ENCODE assay signal across 18 mouse cellular contexts in the genomic region with DNA sequence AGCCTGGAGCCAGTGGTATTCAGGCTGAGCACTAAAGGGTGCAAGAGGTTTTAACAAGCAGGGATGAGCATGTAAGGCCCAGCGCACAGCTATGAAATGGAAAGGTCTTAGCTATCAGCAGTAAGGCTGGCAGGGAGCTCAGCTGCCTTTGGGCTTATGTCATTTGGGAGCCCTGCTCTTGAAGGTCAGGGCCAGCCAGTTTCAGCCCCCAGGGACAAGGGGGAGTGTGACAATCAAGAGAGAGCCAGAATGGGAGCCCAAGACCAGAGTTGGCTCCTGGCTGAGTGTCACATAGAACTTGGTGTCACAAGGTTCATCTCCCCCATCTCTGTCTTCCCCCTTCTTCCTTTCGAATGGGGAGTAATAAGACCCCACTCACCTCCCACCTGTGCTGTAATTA. TPM values are rescaled to one million over a fixed set of nuclear protein-coding genes. Genes with fewer than 3 reads are reported as not detected.
A peak's percentile ranks its signal among the peaks of the same experiment; 100 is the strongest.
DNase-seq lines count a peak whose midpoint lies in the region; ATAC-seq and TF ChIP-seq lines count a peak whose summit lies in the region.
"Had no signal": no experiment of that assay in that cellular context is flagged by ENCODE, and none has a peak within 500 bp of the region (broad histone marks: within the 10 kb centered on the region; RNA-seq: fewer than 3 reads in every experiment).

No protein-coding gene starts in this region.

- H3K36me3 ChIP-seq in forebrain, embryonic 14.5 days (ENCODE audit: control insufficient read depth, insufficient read depth, low read length): no peaks in the 10 kb centered on the region
- no peaks in the 10 kb centered on the region for H3K36me3 ChIP-seq in forebrain, postnatal 0 days (ENCODE audit: insufficient read depth)
- no peaks in the 10 kb centered on the region for H3K36me3 ChIP-seq in hindbrain, embryonic 10.5 days
- no peaks in the 10 kb centered on the region for H3K36me3 ChIP-seq in hindbrain, embryonic 11.5 days (ENCODE audit: control insufficient read depth, insufficient read depth, low read length)
- no peaks in the 10 kb centered on the region for H3K36me3 ChIP-seq in ES-Bruce4 (ENCODE audit: control insufficient read depth, insufficient read depth, low read length, poor library complexity, severe bottlenecking)
- H3K36me3 ChIP-seq: embryonic facial prominence, embryonic 13.5 days; intestine, embryonic 15.5 days; lung, embryonic 15.5 days had no signal

- no peak for DNase-seq in forebrain, embryonic 14.5 days (ENCODE audit: low spot score)
- no peak for DNase-seq in forebrain, postnatal 0 days
- DNase-seq in hindbrain, embryonic 10.5 days (ENCODE audit: low spot score): no peak
- DNase-seq in hindbrain, embryonic 11.5 days (ENCODE audit: low spot score): no peak
- DNase-seq in adrenal gland, postnatal 36 days: peak; percentile 75
- DNase-seq in ovary, postnatal 36 days (ENCODE audit: low spot score): no peak
- no peak for DNase-seq in spleen, adult 18-20 months
- DNase-seq: kidney, postnatal 36 days; layer of hippocampus, postnatal 36 days; thymus, adult 18-20 months had no signal

- H3K4me2 ChIP-seq in forebrain, embryonic 14.5 days (ENCODE audit: low read length): no peak overlapping the region
- no peak overlapping the region for H3K4me2 ChIP-seq in forebrain, postnatal 0 days (ENCODE audit: low read depth)
- no peak overlapping the region for H3K4me2 ChIP-seq in hindbrain, embryonic 11.5 days (replicated peaks; ENCODE audit: low read depth, low read length)
- H3K4me2 ChIP-seq: embryonic facial prominence, embryonic 13.5 days; intestine, embryonic 15.5 days; lung, embryonic 15.5 days had no signal

- no peak for TF ChIP-seq POLR2A in ES-Bruce4 (IDR thresholded peaks at IDR 0.05; ENCODE audit: insufficient read depth, low read length)

- no peaks in the 10 kb centered on the region for H3K27me3 ChIP-seq in forebrain, embryonic 14.5 days (replicated peaks; ENCODE audit: control insufficient read depth, insufficient read depth, low read length)
- no peaks in the 10 kb centered on the region for H3K27me3 ChIP-seq in forebrain, postnatal 0 days (ENCODE audit: insufficient read depth, low read length)
- peaks cover 28% of the 10 kb centered on the region for H3K27me3 ChIP-seq in hindbrain, embryonic 10.5 days (ENCODE audit: insufficient read depth, poor library complexity, severe bottlenecking)
- peaks cover 3% of the 10 kb centered on the region; the same call in 1 of the 2 replicates for H3K27me3 ChIP-seq in hindbrain, embryonic 11.5 days (ENCODE audit: control insufficient read depth, insufficient read depth, low read length)
- no peaks in the 10 kb centered on the region for H3K27me3 ChIP-seq in ES-Bruce4 (ENCODE audit: control insufficient read depth, insufficient read depth, low read length, poor library complexity, severe bottlenecking)
- H3K27me3 ChIP-seq: intestine, embryonic 15.5 days; lung, embryonic 15.5 days had no signal

- 55% methylated on average over 2 of the region's 2 CpGs for WGBS in forebrain, embryonic 14.5 days
- WGBS in forebrain, postnatal 0 days: 58% methylated on average over 2 of the region's 2 CpGs
- WGBS in hindbrain, embryonic 10.5 days: 83% methylated on average over 2 of the region's 2 CpGs
- WGBS in hindbrain, embryonic 11.5 days: 64% methylated on average over 2 of the region's 2 CpGs

- H3K4me1 ChIP-seq in forebrain, embryonic 14.5 days (ENCODE audit: control insufficient read depth, insufficient read depth, low read length): peaks cover 44% of the 10 kb centered on the region
- peaks cover 3% of the 10 kb centered on the region; the same call in 1 of the 2 replicates for H3K4me1 ChIP-seq in forebrain, postnatal 0 days (ENCODE audit: insufficient read depth)
- peaks cover 73% of the 10 kb centered on the region for H3K4me1 ChIP-seq in hindbrain, embryonic 10.5 days (replicated peaks)
- peaks cover 5% of the 10 kb centered on the region for H3K4me1 ChIP-seq in hindbrain, embryonic 11.5 days (replicated peaks; ENCODE audit: control insufficient read depth, insufficient read depth, low read length)
- H3K4me1 ChIP-seq in ES-Bruce4 (ENCODE audit: control insufficient read depth, insufficient read depth, low read length): peaks cover 19% of the 10 kb centered on the region

- H3K4me3 ChIP-seq in forebrain, embryonic 14.5 days (ENCODE audit: low read depth, low read length): no peak overlapping the region
- no peak overlapping the region for H3K4me3 ChIP-seq in forebrain, postnatal 0 days (ENCODE audit: low read depth, low read length)
- H3K4me3 ChIP-seq in hindbrain, embryonic 10.5 days: no peak overlapping the region
- H3K4me3 ChIP-seq in hindbrain, embryonic 11.5 days (ENCODE audit: low read depth, low read length): no peak overlapping the region
- H3K4me3 ChIP-seq in ES-Bruce4 (ENCODE audit: low read depth, low read length): no peak overlapping the region
- H3K4me3 ChIP-seq: embryonic facial prominence, embryonic 13.5 days; intestine, embryonic 15.5 days; lung, embryonic 15.5 days; megakaryocyte, embryonic 14.5 days had no signal

- H3K9ac ChIP-seq in forebrain, embryonic 14.5 days (ENCODE audit: low read length): no peak overlapping the region
- H3K9ac ChIP-seq in forebrain, postnatal 0 days: no peak overlapping the region
- no peak overlapping the region for H3K9ac ChIP-seq in hindbrain, embryonic 11.5 days (ENCODE audit: low read depth, low read length)
- H3K9ac ChIP-seq in ES-Bruce4 (ENCODE audit: low read depth, poor library complexity, severe bottlenecking): no peak overlapping the region
- H3K9ac ChIP-seq: embryonic facial prominence, embryonic 13.5 days; intestine, embryonic 15.5 days; lung, embryonic 15.5 days had no signal

- no peaks in the 10 kb centered on the region for H3K9me3 ChIP-seq in forebrain, embryonic 14.5 days (replicated peaks; ENCODE audit: control insufficient read depth, low read length)
- no peaks in the 10 kb centered on the region for H3K9me3 ChIP-seq in forebrain, postnatal 0 days (ENCODE audit: low read length)
- no peaks in the 10 kb centered on the region for H3K9me3 ChIP-seq in hindbrain, embryonic 10.5 days
- H3K9me3 ChIP-seq in hindbrain, embryonic 11.5 days (ENCODE audit: control insufficient read depth, low read length): no peaks in the 10 kb centered on the region
- no peaks in the 10 kb centered on the region for H3K9me3 ChIP-seq in ES-Bruce4 (replicated peaks; ENCODE audit: control insufficient read depth, insufficient read depth, low read length, poor library complexity, severe bottlenecking)
- H3K9me3 ChIP-seq: embryonic facial prominence, embryonic 13.5 days; intestine, embryonic 15.5 days; lung, embryonic 15.5 days; megakaryocyte, embryonic 14.5 days had no signal

- no peak for ATAC-seq in forebrain, embryonic 14.5 days
- no peak for ATAC-seq in forebrain, postnatal 0 days
- no peak for ATAC-seq in hindbrain, embryonic 11.5 days (ENCODE audit: low FRiP score)
- ATAC-seq: intestine, embryonic 15.5 days had no signal

- no peak for TF ChIP-seq CTCF in forebrain, postnatal 0 days (IDR thresholded peaks at IDR 0.05; ENCODE audit: low read depth)
- no peak for TF ChIP-seq CTCF in ES-Bruce4 (IDR thresholded peaks at IDR 0.05; ENCODE audit: low read depth, low read length)

- TF ChIP-seq EP300 in ES-Bruce4 (IDR thresholded peaks at IDR 0.05; ENCODE audit: insufficient read depth, low read depth, low read length): no peak

- peak overlapping the region; percentile 55; the same call in 1 of the 2 replicates for H3K27ac ChIP-seq in forebrain, embryonic 14.5 days (ENCODE audit: low read depth, low read length)
- no peak overlapping the region for H3K27ac ChIP-seq in forebrain, postnatal 0 days (ENCODE audit: low read depth, low read length)
- H3K27ac ChIP-seq in hindbrain, embryonic 10.5 days: 0 out of 2 replicates have a peak overlapping the region, but pooled peaks have one; percentile 46
- H3K27ac ChIP-seq in hindbrain, embryonic 11.5 days (ENCODE audit: low read depth, low read length): no peak overlapping the region
- H3K27ac ChIP-seq in ES-Bruce4 (ENCODE audit: insufficient read depth, low read length): peak overlapping the region; percentile 38
- H3K27ac ChIP-seq: embryonic facial prominence, embryonic 13.5 days; intestine, embryonic 15.5 days; lung, embryonic 15.5 days had no signal

RNA-seq across cellular contexts. Expression of a gene that starts 11.0 kb away (rescaled TPM):
- polyA plus RNA-seq in forebrain, embryonic 14.5 days (2014; fragmentation: Nextera tagmentation; extraction: Ambion mirVana): 3.4 TPM in 2 replicates
- total RNA-seq in forebrain, postnatal 0 days (2014; rRNA removed): 10.3 and 11.2 TPM in 2 replicates
- 4.5 and 6.3 TPM in 2 replicates for polyA plus RNA-seq in forebrain, postnatal 0 days (2015; fragmentation: Nextera tagmentation; extraction: Ambion mirVana)
- 1.0 and 3.5 TPM in 2 replicates for polyA plus RNA-seq in hindbrain, embryonic 10.5 days (2016; fragmentation: Nextera tagmentation; extraction: Ambion mirVana)
- polyA plus RNA-seq in hindbrain, embryonic 11.5 days (2014; fragmentation: Nextera tagmentation; extraction: Ambion mirVana): 2.9 and 3.0 TPM in 2 replicates
- 0.60 and 0.72 TPM in 2 replicates for polyA plus RNA-seq in ES-Bruce4 (2011; ENCODE audit: insufficient read depth, insufficient read length, low read depth, missing spikeins)
- total RNA-seq in adrenal gland, postnatal 36 days (2021): 100 to 1,000 TPM; 155 to 161 TPM
- total RNA-seq: granulocyte monocyte progenitor cell, adult 5-6 weeks had no signal

RNA-seq across cellular contexts. Expression of a gene that starts 28.5 kb away (rescaled TPM):
- polyA plus RNA-seq in forebrain, embryonic 14.5 days (2014; fragmentation: Nextera tagmentation; extraction: Ambion mirVana): 18.8 and 20.1 TPM in 2 replicates
- total RNA-seq in forebrain, postnatal 0 days (2014; rRNA removed): 4.4 and 4.5 TPM in 2 replicates
- 4.3 and 6.8 TPM in 2 replicates for polyA plus RNA-seq in forebrain, postnatal 0 days (2015; fragmentation: Nextera tagmentation; extraction: Ambion mirVana)
- polyA plus RNA-seq in hindbrain, embryonic 10.5 days (2016; fragmentation: Nextera tagmentation; extraction: Ambion mirVana): 42.3 and 44.4 TPM in 2 replicates
- polyA plus RNA-seq in hindbrain, embryonic 11.5 days (2014; fragmentation: Nextera tagmentation; extraction: Ambion mirVana): 33.1 and 39.3 TPM in 2 replicates
- 20.0 and 21.7 TPM in 2 replicates for polyA plus RNA-seq in ES-Bruce4 (2011; ENCODE audit: insufficient read depth, insufficient read length, low read depth, missing spikeins)
- 1 to 10 TPM; 2.8 to 4.9 TPM for total RNA-seq in adrenal gland, postnatal 36 days (2021)

RNA-seq across cellular contexts. Expression of a gene that starts 57.9 kb away (rescaled TPM):
- not detected in 2 replicates for polyA plus RNA-seq in forebrain, embryonic 14.5 days (2014; fragmentation: Nextera tagmentation; extraction: Ambion mirVana)
- total RNA-seq in forebrain, postnatal 0 days (2014; rRNA removed): 0.92 TPM in 1 of 2 replicates, not detected in the other
- not detected in 2 replicates for polyA plus RNA-seq in forebrain, postnatal 0 days (2015; fragmentation: Nextera tagmentation; extraction: Ambion mirVana)
- 0.24 and 0.31 TPM in 2 replicates for polyA plus RNA-seq in hindbrain, embryonic 10.5 days (2016; fragmentation: Nextera tagmentation; extraction: Ambion mirVana)
- not detected in 2 replicates for polyA plus RNA-seq in hindbrain, embryonic 11.5 days (2014; fragmentation: Nextera tagmentation; extraction: Ambion mirVana)
- polyA plus RNA-seq in ES-Bruce4 (2011; ENCODE audit: insufficient read depth, insufficient read length, low read depth, missing spikeins): not detected in 2 replicates
- not detected for total RNA-seq in adrenal gland, postnatal 36 days (2021)
- total RNA-seq: granulocyte monocyte progenitor cell, adult 5-6 weeks; layer of hippocampus, postnatal 36 days had no signal
- polyA plus RNA-seq: embryonic facial prominence, embryonic 13.5 days; frontal cortex, adult 2 months; intestine, embryonic 15.5 days; limb, embryonic 14.5 days; lung, embryonic 15.5 days had no signal

Comparison
In these comparisons a context has a peak if more than half of its experiments do, and no peak if none do; other contexts are left out.
1. H3K27ac ChIP-seq: peak in forebrain, embryonic 14.5 days (single experiment), hindbrain, embryonic 10.5 days (single experiment) and ES-Bruce4 (single experiment); none in forebrain, postnatal 0 days (single experiment) and hindbrain, embryonic 11.5 days (single experiment).
2. DNase-seq: peak in adrenal gland, postnatal 36 days (2 of 2); none in forebrain, embryonic 14.5 days (single experiment), forebrain, postnatal 0 days (single experiment), hindbrain, embryonic 10.5 days (single experiment), hindbrain, embryonic 11.5 days (single experiment), ovary, postnatal 36 days (single experiment) and spleen, adult 18-20 months (0 of 2).